Mouse (Mus musculus) activated CD4-positive, CD25-positive, alpha-beta regulatory T cell, adult 4 months (primary cell): ENCODE results near the gene Scn1b. TPM values are rescaled to one million over a fixed set of nuclear protein-coding genes. Genes with fewer than 3 reads are reported as not detected.

Experiments
- ATAC-seq: one replicate; pipeline ENCODE4 v1.8.0; 2017
- polyA plus RNA-seq, 2 experiments: library from polyadenylated mRNA; unstranded; fragments of 100-300 nt; shearing (Covaris generic); gene quantifications; one replicate each; pipeline ENCODE4 v1.2.1; 2017

Gene Scn1b
- polyA plus RNA-seq, 2 experiments from 2014 or later: not detected

DNA sequence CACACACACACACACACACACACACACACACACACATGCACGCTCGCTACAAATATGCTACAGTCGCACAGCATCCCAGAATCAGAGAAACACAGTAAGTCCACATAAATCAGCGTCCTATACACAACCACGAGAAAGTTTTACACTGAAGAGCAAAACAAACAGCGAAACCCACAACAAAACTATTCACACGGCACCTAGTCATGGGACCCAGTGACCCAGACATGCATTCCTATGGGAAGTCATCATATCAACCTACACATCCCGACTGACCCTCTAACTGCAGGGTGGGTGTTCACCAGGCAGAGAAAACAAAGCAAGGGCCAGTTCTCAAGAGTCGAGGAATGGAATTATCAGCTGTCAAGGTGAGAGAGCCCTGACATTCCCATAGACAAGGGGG lies 22.5 kb upstream of the Scn1b start:
- ATAC-seq: no peak

DNA sequence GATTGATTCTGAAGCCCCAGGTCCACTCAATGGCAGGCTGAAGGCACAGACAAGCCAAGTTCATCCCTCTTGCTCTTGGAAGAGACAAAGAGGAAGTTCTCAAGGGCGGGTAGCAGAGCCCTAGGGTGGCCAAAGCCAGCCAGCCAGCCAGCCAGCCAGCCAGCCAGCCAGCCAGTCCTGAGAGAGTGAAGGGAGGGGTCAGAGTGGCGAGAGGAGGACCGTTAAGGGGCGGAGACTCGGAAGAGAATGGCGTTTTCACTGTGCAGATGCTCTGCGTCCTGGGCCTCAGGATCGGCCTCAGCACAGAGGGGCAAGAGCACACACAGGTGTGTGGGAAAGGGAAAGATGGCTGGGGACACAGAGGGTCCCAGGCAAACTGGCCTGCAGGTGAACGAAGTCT lies 22.0 kb upstream of the Scn1b start:
- no peak for ATAC-seq

DNA sequence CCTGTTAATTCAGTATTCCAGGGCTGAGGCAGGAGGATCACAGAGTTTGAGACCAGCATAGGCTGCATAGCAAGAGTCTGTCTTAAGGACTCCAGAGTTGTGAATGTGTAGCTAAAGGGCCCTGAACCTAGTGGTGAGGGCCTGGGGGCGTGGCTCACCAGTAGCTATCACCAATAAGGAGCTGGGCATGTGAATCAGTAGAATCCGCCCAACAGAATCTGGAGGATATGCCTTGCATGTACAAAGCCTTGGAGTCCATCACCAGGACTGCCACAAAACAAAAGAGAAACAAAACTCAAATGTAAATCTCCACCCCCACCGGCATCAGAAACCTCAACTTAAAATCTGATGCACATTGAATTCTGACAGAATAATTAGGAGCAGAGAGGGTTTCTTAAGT lies 21.3 kb upstream of the Scn1b start:
- peak; percentile 32 for ATAC-seq

DNA sequence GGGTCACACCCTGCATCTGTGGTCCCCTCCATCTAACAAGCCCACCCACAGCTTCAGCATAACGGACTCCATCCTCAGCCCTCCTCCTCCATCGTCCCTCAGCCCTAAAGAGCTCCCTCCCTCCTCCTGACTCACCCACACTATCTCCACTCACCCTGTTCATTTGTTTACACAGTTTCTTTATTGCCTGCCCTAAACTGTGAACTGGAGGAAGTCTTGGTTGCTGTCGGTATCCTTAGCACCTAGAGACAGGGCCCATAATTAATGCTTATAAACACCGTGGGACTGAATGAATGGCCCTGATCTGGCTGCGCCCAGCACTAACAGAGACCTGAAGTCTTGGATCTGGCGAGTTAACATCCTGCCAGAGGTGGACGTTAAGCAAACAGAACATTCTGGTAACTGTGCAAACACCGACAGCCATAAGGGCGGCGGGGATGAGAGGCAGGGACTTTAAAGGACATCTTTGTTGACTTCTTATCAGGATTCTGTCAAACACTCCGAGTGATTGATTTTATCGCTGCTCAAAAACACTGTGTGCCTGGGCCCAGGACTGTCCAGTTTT lies 18.9 kb upstream of the Scn1b start:
- ATAC-seq: no peak

DNA sequence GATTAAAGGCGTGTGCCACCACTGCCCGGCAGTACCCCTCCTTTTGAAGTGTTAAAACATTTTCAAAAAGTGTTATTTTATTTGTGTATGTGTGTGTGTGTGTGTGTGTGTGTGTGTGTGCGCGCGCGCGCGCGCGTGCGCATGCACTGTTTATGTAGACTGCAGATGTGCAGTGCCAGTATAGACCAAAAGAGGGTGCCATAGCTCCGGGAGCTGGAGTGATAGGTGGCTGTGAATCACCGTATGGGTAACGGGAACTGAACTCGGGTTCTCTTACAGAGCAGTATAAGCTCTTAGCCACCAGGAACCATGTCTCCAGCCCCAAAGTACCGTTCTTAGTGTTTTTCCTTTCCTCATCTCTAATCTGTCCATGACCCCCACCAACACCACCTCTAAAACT lies 18.1 kb upstream of the Scn1b start:
- ATAC-seq: no peak

DNA sequence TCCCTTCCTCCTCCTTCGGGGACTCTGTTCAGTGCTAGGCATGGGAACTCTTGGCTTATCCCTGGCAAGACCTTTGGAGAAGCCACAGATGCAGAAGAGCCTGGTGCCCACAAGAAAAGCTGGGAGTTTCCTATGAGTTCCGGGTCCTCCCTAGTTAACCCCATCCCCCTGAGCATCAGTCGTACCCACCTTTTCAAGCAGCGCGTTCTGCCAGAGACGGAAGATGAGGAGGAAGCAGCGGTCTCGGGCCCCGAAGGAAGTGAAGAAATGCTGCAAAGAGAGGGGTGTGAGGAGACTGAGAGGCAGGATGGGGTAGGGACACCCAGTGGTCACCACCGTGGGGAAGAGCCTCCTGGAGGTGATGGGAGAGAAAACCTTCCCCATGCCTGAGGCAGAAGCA lies 14.1 kb upstream of the Scn1b start:
- ATAC-seq: no peak

DNA sequence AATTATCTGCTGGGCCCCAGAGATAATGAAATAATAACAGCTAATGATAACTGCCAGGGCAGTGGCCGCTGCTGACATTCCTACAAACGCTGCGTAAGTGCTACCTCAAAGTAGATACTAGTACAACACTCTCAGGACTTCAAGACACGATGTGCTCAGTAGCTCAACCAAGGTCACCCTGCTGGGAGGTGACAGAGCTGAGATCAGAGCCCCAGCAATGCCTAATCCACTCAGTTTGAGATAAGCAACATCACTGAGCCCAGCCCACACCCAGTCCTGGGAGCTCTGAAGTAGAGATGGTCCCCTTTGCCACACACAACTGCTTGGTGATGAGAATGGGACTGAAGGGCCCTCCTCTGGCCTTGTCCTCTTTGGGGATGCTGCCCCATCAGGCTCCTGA lies 13.5 kb upstream of the Scn1b start:
- no peak for ATAC-seq

DNA sequence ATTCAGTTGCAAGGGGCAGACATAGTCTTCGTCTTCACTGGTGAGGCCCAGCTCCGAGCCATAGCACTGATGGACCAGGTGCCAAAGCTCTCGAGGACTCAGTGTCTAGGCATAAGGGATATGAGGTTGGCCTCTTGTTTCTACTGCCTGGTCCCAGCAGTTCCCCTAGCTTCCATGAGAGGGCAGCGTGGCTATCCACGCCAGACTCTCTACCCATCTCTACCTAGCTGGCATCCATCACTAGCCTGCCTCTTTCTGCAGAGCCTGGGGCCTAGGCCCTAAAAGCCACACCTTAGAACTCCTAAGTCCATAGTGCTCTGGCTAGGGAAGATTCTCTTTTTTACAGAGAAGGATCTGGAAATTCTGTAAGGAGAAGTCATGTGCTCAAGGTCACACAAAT lies 13.0 kb upstream of the Scn1b start:
- peak; percentile 76 for ATAC-seq

DNA sequence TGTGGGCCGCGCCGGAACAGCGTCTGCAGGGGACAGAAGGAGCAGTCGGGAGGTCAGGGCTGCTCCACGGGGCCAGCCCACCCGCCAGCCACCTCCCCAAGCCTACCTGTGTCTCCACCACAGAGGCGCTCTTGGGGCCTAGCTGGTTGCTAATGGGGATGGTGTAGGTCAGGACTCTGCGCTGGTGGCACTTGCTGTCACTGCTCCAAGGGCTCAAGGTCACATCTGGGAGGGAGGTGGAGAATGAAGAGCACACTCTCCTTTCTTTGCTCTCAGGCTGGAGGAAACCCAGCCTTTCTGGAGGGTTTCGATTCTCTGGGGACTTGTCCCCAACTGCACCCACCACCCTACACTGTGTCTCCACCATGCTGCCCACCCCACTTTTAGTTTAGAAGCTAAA lies 8.9 kb upstream of the Scn1b start:
- ATAC-seq: no peak

DNA sequence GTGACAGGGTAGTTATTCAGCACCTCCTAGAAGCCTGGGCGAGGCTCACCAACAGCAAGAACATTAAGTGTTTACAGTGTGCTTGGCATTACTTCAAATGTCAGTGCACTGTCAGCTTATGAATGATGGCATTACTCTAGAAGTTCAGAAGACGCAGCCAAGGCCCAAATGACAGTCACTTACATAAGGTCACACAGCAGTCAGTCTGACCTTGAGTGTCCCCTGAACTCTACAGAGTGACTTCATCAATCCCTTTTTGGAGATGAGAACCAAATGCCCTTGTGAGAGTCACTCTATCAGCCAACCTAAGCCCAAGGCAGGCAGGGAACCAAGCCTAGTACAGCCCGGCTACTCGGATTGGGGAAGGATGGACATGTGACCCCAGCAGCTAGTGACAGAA lies 5.1 kb upstream of the Scn1b start:
- no peak for ATAC-seq

DNA sequence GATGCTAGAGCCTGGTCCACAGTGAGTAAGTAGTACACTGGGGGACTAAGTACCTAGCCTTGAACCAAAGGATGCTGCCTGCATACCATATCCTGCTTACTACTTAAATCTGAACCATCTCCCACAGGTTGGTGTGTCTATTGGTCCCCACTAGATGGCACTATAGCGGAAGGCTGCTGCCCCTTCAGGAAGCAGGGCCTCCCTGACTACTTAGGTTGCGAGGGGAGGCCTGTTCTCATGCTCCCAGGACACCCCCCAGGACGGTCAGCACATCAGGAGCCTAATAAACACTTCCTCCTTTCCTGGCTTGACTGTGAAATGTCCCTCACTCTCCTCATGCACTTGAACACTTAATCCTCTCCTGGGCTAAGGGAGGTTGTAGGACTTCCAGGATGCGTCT lies 4.0 kb upstream of the Scn1b start:
- peak; percentile 72 for ATAC-seq

DNA sequence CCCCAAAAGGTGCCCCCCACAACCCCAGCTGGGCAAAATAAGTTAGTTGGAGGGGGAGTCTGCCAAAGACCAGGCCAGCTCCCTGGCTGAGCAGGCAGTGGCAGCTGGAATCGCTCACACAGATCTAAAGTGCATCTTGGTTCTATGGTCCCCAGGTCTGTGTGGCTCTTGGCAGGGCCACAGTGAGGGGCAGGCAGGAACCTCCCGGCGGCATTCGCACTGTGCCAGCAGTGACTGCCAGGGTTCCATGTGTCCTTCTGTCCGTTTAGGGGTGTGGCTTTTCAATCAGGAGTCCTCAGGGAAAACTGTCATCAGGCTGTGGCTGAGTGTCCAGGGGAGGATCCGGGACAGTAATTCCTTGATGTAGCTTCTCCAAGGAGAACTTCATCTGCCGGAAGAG lies 3.4 kb upstream of the Scn1b start:
- no peak for ATAC-seq

DNA sequence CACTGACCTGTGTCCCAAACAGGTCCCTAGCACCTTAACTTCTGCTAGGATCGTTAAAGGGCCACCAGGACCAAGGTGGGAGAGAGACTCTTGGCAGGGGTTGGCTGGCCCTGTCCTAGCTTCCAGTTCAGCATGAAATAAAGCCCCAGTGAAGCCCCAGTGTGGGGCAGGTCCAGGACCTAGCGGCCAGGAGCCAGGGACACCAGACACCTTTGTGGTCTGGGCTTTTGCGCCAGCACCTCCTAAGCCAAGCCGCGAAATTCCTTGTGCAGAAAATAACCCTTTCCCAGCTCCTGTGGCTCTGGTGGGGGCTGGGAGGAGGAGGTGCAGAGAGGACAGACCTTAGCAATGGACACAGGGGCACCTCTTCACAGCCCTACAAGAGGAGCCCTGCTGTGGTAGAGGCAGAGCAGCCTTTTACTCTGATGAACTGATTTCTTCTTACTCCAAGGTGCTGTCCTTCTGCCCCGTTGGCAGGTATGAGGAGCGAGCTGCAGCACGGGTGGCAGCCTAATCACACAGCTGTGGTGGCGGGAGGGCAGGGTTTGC lies 1.4 kb upstream of the Scn1b start:
- ATAC-seq: no peak

DNA sequence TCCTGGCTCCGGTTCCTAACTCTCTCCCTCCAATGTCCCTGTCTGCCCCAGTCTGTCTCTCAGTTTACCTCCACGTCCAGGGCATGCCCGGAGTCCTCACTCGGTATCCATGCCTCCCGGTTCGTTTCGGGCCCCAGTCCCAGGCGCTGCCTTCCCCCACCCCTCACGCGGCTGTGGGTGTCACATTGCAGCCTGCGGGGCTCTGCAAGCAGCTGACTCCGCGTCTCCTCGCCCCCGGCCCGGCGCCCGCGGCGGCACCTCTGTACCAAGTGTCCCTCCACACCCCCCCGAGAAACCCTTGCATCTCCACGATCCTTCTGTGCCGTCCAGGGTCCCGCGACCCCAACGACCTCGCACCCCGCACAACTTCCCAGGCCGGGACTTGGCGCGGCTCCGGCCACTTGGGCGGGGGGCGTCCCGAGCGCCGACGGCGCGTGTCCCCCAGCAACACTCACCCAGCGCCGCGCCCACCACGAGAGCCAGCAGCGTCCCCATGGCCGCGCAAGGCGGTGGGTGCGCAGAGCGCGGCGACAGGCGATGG lies 522 bp downstream of the Scn1b start:
- ATAC-seq: no peak

DNA sequence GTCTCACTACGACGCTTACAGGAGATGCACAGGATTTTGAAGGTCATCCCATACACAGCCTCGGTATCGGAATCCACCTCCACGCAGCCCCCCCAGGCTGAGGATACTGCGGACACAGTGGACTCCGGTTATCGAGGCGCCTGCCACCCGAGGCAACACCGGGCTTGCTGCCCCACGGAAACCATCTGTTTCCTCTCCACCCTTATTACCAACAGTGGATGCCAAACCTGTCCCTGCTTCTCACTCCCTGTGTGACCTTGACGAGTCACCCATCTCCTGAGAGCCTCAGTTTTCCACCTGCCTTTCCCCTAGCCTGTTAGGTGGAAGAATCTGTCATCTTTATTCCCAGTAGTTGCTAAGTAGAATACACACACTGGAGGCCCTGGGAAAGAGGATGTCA lies 1.7 kb downstream of the Scn1b start:
- ATAC-seq: no peak

DNA sequence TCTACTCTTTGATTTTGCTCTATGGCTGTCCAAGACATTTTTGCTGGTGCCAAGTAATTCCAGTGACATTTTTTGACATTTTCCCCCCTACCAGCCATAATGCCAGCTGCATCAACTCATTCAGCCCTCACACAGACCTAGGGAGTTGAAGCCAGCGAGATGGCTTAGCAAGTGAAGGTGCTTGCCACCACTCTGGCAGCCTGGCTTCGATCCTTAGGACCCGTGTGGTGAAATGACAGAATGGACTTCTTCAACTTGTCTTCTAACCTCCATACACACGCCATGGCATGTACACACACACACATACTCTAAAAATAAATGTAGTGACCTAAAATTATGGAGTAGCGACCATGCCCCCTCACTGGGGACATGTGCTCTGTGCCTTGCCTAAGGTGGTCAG lies 2.4 kb downstream of the Scn1b start:
- ATAC-seq: no peak

DNA sequence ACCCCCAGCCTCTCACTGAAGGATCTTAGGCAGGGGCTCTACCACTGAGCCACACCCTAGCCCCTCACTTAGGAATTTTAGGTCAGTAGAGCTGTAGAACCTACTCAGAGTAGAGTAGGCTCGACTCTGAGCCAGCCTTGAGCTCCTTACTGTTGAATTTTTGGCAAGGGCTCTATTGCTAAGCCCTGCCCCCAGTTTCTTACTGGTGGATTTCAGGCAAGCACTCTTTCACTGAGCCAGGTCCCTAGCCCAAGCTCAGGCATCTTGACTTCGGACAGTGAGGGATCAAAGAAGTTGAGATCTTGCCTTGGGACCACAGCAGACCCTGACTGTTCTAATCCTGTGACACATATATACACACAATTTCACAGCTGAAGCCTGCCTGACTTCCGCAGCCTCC lies 3.1 kb downstream of the Scn1b start:
- ATAC-seq: no peak

DNA sequence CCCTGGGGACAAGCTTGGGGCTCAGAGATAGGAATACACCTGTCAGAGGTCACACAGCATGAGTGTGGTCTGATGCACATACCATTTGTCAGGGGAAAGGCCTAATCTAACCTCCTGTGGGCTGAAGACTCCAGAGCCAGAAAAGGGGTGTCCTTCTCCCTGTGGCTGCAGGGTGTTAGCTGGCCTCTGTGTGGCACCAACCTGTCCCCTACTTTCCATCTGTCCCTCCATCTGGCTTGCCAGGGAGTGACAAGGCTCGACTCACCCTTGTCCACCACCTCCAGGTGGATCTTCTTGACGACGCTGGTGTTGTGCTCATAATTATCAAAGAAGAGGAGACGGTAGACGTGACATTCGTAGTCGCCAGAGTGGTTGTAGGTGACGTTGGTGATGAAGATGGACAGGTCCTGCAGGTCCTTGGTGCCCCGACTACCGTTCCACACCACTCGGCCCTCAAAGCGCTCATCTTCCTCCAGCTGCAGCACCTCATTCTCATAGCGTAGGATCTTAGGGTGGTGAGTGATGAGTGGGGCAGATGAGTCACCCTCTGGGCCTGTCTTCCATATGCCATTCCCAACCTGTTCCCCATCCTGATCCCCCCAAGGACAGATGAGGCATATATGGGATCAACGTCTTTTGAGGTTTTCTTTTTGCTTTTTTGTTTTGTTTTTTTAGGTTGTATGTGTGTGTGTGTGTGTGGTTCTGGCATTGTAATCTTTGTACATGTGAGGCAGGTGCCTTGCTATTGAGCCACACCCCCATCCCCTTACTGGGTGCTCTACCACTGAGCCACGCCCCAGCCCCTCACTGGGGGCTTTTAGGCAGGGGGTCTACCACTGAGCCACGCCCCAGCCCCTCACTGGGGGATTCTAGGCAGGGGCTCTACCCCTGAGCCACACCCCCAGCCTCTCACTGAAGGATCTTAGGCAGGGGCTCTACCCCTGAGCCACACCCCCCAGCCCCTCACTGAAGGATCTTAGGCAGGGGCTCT lies 3.9 kb downstream of the Scn1b start:
- no peak for ATAC-seq

DNA sequence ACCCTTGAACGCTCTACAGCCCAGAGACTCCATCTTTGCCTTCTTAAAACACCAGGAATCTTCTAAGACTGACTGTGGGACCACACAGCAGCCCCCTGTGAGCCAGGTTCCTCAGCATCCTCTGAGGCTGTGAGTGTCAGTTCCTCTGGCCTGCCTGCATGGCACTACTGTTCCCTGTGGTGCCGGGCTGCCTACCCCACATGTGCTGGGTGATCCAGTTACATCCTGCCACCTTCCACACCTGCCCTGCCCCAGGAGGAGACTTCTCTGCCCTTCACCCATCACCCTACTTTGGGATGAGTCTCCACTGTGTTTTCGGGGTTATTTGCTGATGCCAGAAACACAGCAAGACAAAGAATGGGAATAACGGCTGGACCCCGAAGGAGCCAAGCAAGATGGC lies 7.2 kb downstream of the Scn1b start:
- no peak for ATAC-seq

DNA sequence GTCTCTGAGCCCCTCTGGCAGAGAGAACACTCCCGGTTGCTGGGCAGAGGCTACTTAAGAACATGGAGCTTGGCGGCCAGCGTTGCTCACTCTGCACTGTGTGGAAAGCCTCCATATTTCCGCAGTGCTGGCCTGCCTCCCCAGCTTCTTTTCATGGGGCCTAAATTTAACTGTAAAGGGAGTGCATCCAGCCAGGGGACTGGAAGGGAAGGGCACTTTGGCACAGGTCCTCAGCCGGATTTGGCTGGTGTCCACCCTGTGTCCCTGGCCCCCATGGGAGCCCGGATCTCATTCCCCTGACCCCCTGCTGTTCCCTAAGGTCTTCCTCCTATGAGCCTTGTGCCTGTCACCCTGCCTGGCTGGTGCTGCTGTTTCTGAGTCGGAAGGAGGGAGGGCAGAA lies 8.3 kb downstream of the Scn1b start:
- no peak for ATAC-seq

DNA sequence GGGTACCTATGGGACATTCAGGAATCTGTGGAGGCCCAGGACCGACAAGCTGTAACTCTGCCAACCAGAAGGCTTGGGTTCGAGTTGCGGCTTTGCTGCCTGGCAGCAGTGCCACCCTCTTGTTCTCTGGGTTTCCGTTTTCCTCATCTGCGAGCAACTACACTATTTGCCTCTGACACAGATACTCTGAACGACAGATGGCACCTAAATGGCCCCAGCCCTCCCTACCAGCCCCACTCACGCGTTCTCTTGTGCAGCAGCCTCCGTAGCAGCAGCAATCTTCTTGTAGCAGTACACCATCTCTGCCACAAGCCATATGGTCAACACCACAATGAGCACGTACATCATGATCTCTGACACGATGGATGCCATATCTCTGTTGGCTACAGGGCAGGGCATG lies 9.3 kb downstream of the Scn1b start:
- no peak for ATAC-seq

DNA sequence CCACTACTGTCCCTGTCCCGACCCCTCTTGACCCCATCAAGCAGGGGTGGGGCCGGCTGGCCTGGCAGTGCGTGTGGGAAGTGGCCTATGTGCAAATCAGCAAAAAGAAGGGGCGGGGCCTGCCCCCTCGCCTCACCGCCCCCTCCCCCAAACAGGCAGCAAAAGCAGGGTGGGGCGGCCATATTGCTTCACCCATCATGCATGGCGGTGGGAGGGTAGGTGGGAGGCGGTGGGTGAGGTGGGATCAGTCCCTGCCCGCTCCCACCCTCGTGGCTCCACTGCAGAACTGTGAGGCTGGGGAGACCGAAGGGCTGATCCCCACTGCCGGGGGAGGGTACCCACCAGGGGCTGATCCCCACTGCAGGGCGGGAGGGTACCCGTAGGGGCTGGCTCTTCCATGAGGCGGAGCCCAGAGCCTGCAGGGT lies 10.1 kb downstream of the Scn1b start:
- no peak for ATAC-seq

DNA sequence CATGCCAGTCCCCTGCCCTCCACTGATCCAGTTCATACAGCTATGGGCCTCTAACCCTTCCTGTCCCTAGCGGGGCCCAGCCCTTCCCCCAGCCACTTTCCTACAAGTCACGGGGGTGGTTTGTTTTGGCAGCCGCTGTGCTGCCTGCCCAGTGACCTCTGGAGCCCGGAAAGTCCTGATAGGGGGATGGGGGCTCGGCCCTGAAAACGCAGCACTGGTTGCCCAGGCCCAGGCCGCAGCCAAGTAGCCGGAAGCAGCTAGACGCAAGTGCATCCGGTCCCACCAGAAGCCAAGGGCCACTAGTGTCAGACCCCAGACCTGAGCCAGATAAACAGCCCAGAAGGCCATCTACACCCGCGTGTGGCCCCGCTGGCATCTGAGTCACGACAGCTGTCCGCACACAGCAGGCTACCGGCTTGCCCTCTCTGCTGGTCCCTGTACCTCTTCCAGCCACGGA lies 11.2 kb downstream of the Scn1b start:
- no peak for ATAC-seq

DNA sequence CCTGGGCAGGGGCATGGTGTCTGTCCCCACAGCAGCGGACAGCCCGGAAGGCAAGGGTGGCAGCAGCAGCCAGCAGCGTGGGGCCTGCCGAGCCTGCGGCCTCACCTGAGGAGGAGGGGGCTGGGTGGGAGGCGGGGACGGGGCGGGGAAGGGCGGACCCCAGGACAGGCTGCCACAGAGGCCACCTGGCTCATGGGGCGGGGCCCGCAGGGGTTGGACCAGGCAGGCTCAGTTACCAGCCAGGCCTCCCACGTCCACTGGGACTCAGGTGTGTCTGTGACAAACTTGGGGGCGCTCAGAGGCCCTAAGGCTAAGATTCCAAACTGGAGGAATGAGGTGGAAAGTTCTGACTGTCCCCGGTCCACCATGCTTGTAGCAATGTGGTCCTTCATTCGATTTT lies 11.6 kb downstream of the Scn1b start, which contains the start of gene Hpn:
Hpn (minus strand) TSS at position 109 of the 400 bp plus-strand sequence.
- ATAC-seq: no peak
